Mouse (Mus musculus) brain, embryonic 18.5 days (tissue): ENCODE measurements around the gene Alpk1.

ENCODE experiments used
- DNase-seq: peaks from one replicate; pipeline ENCODE4 v3.0.0-alpha.2; 2012; ENCODE audit warnings: low read depth, low spot score

The Alpk1 gene

GRCm38 (mm10) chr3:127743614-127744365 lies 36.5 kb downstream of the Alpk1 start:
- no peak for DNase-seq

- no peak for DNase-seq
Observed at GRCm38 (mm10) chr3:127741473-127741872, 38.9 kb downstream of the Alpk1 start.

GRCm38 (mm10) chr3:127737876-127738275 lies 42.5 kb downstream of the Alpk1 start:
- no peak for DNase-seq

- no peak for DNase-seq
Observed at GRCm38 (mm10) chr3:127735395-127735794, 44.9 kb downstream of the Alpk1 start.

- no peak for DNase-seq
Observed at GRCm38 (mm10) chr3:127729513-127730137, 50.7 kb downstream of the Alpk1 start.

- DNase-seq = no peak
Observed at GRCm38 (mm10) chr3:127728851-127729512, 51.3 kb downstream of the Alpk1 start.

GRCm38 (mm10) chr3:127728046-127728445 lies 52.3 kb downstream of the Alpk1 start:
- no peak for DNase-seq

GRCm38 (mm10) chr3:127720948-127721347 lies 59.4 kb downstream of the Alpk1 start:
- no peak for DNase-seq

- no peak for DNase-seq
Observed at GRCm38 (mm10) chr3:127720050-127720449, 60.3 kb downstream of the Alpk1 start.

- no peak for DNase-seq
Observed at GRCm38 (mm10) chr3:127719601-127720000, 60.7 kb downstream of the Alpk1 start.

- no peak for DNase-seq
Observed at GRCm38 (mm10) chr3:127716759-127717158, 63.6 kb downstream of the Alpk1 start.

- DNase-seq = no peak
Observed at GRCm38 (mm10) chr3:127713112-127713511, 67.2 kb downstream of the Alpk1 start.

GRCm38 (mm10) chr3:127711536-127711935 lies 68.8 kb downstream of the Alpk1 start:
- no peak for DNase-seq

GRCm38 (mm10) chr3:127707089-127707485 lies 73.2 kb downstream of the Alpk1 start:
- DNase-seq = no peak

- no peak for DNase-seq
Observed at GRCm38 (mm10) chr3:127706445-127707088, 73.8 kb downstream of the Alpk1 start.

- DNase-seq = peak; percentile 56
Observed at GRCm38 (mm10) chr3:127705515-127706444, 74.5 kb downstream of the Alpk1 start.

GRCm38 (mm10) chr3:127705139-127705514 lies 75.2 kb downstream of the Alpk1 start:
- no peak for DNase-seq

GRCm38 (mm10) chr3:127701196-127701825 lies 79.0 kb downstream of the Alpk1 start:
- DNase-seq = no peak

GRCm38 (mm10) chr3:127698636-127699035 lies 81.7 kb downstream of the Alpk1 start:
- DNase-seq = no peak

GRCm38 (mm10) chr3:127696541-127696940 lies 83.8 kb downstream of the Alpk1 start:
- DNase-seq = no peak
